Mouse (Mus musculus) olfactory bulb, adult 2 months (tissue): ENCODE results near the gene Slc23a2. TPM values are rescaled to one million over a fixed set of nuclear protein-coding genes. Genes with fewer than 3 reads are reported as not detected.

Source experiments
- H3K27ac ChIP-seq: fragments of 200-500 bp; 2 replicates; pipeline ENCODE4 v1.5.1; 2012; ENCODE audit warnings: low read depth, low read length; ENCODE audit not compliant: insufficient read depth
- H3K4me1 ChIP-seq: fragments of 200-500 bp; 2 replicates; pipeline ENCODE4 v1.6.1; 2012; ENCODE audit warnings: low read length; ENCODE audit not compliant: control insufficient read depth, insufficient read depth
- H3K4me3 ChIP-seq: fragments of 200-500 bp; 2 replicates; pipeline ENCODE4 v1.5.1; 2012; ENCODE audit warnings: mild to moderate bottlenecking, low read depth, low read length, moderate library complexity; ENCODE audit not compliant: insufficient read depth
- CTCF ChIP-seq: fragments of 200-500 bp; IDR thresholded peaks from 2 replicates; pipeline ENCODE4 v1.5.1; 2012; ENCODE audit warnings: low read depth, mild to moderate bottlenecking, low read length, moderate library complexity; ENCODE audit not compliant: insufficient read depth
- POLR2A ChIP-seq: fragments of 200-500 bp; IDR thresholded peaks from 2 replicates; pipeline ENCODE4 v1.6.1; 2012; ENCODE audit warnings: mild to moderate bottlenecking, low read depth, low read length, moderate library complexity; ENCODE audit not compliant: insufficient read depth
- WGBS: fragments of 180-500 bp; shearing (Covaris S2); methylation state at CpG from one replicate; pipeline ENCODE4 v1.1.7; 2018; 5-methylcytosine and 5-hydroxymethylcytosine counted together
- polyA plus RNA-seq: library from polyadenylated mRNA; stranded (reverse); fragments of >200 nt; gene quantifications from 2 replicates; pipeline ENCODE4 v1.2.4, GENCODE M21; 2012; ENCODE audit warnings: low replicate concordance; ENCODE audit not compliant: missing spikeins, insufficient read depth, insufficient read length

Gene Slc23a2
- polyA plus RNA-seq, 1 experiment, result not detected

DNA sequence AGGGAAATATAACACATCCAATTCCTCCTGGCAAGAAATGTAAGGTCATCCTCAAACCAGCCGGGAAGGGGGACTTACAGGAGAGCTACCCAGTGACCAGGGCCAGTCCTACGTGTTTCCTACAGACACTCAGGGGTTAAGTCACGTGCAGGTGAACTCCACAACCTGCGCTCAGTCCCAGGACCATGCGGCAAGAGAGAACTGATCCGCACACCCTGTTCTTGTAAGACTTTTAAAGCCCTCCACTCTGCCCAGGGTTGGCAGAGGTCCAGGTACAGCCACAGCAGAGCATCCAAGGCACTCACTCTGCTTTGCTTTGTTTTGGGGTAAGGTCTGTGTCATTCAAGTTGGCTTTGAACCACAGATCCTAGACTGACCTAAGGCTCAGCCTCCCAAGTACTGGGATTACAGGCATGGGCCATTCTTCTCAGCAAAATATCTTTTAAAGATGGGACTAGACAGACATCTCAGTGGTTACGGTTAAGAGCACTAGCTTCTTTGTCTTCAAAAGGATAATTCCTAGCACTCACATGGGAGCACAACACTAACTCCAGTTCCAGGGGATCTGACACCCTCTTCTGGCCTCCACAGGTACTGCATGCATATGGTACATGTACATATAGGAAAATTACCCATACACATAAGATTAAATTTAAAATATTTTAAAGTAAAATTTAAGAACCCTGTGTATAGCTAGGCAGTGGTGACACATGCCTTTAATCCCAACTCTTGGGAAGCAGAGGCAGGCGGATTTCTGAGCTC is 8.9 kb downstream of the Slc23a2 start:
- Histone ChIP-seq H3K4me1 (peaks cover 27% of the 10 kb centered on the region), H3K27ac (no peak overlapping the region), H3K4me3 (no peak overlapping the region)
- TF ChIP-seq CTCF (no peak), POLR2A (no peak)
- 80% methylated on average over 8 of the region's 8 CpGs for WGBS

- Histone ChIP-seq H3K4me1 (peaks cover 20% of the 10 kb centered on the region), H3K27ac (no peak overlapping the region), H3K4me3 (no peak overlapping the region)
- TF ChIP-seq CTCF (no peak), POLR2A (no peak)
- WGBS, result 56% methylated on average over 4 of the region's 4 CpGs
Observed at GRCm38 (mm10) chr2:132134758-132135157, 10.2 kb downstream of the Slc23a2 start.

DNA sequence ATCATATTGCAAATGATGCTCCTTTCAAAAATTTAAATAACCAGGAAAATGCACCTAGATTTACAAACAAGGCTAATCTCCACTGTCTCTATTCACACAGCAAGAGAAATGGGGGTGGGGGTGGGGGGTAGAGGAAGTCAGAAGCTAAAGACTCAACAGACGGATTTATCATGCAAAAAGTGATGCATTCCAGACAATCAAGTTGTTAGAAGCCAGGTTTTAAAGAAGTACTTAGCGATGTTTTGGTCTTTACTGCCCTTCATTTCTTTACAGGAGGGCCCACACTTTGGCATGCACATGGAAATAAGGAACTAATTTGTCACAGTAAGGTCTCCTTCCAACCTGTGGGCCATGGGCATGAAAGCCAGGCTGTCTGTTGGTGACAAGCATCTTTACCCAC is 11.5 kb downstream of the Slc23a2 start:
- Histone ChIP-seq H3K4me3 (no peak overlapping the region), H3K27ac (no peak overlapping the region), H3K4me1 (peaks cover 20% of the 10 kb centered on the region)
- TF ChIP-seq POLR2A (no peak), CTCF (no peak)
- WGBS, result 59% methylated on average over 2 of the region's 2 CpGs

DNA sequence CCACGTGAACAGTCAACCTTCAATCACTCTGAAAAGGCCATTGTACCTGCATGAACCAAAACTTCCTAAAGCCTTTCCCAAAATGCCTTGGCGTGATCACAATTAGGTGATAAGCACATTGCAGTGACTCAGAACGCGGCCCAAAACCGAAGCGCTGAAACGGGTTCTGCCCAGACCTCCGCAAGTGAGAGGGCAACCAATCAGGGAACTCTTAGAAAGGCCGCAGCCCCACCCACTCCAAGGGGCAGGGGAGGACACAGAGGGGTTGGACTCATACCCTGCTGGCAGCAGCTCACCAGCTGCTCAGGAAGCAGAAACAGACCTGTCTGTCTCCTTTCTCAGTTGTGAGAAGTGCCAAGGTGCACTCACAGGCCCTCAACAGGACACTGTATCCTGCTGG is 13.6 kb downstream of the Slc23a2 start:
- WGBS, result 14% methylated on average over 9 of the region's 9 CpGs
- peaks cover 20% of the 10 kb centered on the region for H3K4me1 ChIP-seq
- H3K4me3 ChIP-seq, result no peak overlapping the region
- H3K27ac ChIP-seq, result no peak overlapping the region
- TF ChIP-seq CTCF (no peak), POLR2A (no peak)

DNA sequence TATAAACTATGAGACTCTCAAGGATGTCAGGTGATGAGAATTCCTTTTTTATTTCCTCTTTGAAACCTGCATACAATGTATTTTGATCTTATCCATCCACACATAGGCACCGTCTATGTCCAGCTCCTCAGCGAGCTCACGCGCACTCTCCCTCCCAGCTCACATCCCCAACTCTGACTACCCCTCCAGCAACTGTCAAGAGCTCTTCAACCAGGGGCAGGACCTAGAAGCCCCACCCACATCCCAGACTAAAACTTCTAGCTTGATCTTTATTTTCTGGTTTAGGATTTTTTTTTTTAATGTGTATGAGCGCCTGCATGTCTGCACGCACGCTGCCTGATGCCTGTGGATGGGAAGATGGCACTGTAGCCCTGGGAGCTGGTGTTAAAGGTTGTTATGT is 14.9 kb downstream of the Slc23a2 start:
- Histone ChIP-seq H3K4me3 (no peak overlapping the region), H3K27ac (no peak overlapping the region), H3K4me1 (peaks cover 14% of the 10 kb centered on the region)
- WGBS, result 94% methylated on average over 7 of the region's 7 CpGs
- TF ChIP-seq CTCF (no peak), POLR2A (no peak)

DNA sequence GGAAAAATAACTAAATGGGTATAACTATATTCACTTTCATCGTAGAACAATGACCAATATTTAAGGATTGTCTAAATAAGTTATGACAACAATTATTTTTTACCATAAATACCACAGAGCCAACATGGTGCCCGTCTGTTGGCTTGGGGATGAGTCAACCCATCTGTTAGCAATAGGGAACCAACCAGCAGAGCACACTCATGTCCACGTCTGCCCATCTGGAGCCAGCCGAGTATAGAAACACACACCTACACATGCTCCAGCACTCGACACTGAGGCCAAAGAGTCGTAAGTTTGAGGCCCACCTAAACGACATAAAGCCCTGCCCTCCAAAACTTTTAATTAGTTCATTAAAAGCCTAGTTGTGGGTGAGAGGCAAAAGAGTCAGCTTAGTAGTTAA is 15.7 kb downstream of the Slc23a2 start:
- no peak overlapping the region for H3K4me3 ChIP-seq
- 82% methylated on average over 7 of the region's 7 CpGs for WGBS
- no peak for TF ChIP-seq POLR2A
- no peak for TF ChIP-seq CTCF
- H3K27ac ChIP-seq, result no peak overlapping the region
- peaks cover 12% of the 10 kb centered on the region for H3K4me1 ChIP-seq

GRCm38 (mm10) chr2:132127904-132128303 is 17.0 kb downstream of the Slc23a2 start:
- Histone ChIP-seq H3K27ac (no peak overlapping the region), H3K4me3 (no peak overlapping the region), H3K4me1 (peaks cover 12% of the 10 kb centered on the region)
- 34% methylated on average over 10 of the region's 10 CpGs for WGBS
- TF ChIP-seq POLR2A (no peak), CTCF (no peak)

DNA sequence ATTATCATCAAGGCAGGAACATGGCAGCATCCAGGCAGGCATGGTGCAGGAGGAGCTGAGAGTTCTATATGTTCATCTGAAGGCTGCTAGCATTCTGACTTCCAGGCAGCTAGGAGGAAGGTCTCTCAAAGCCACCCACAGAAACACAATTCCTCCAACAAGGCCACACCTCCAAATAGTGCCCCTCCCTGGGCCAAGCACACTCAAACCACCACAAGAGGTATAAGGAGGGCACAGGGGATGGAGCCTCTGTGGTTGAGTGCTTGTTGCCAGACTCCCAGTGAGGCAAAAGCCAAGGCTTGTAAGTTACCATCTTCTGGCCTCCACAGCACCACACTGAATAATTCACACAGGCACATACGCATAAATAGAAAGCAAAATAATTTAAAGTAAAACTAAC is 18.6 kb downstream of the Slc23a2 start:
- TF ChIP-seq POLR2A (no peak), CTCF (no peak)
- Histone ChIP-seq H3K27ac (no peak overlapping the region), H3K4me1 (peaks cover 12% of the 10 kb centered on the region), H3K4me3 (no peak overlapping the region)
- WGBS, result 92% methylated on average over 1 of the region's 1 CpGs

DNA sequence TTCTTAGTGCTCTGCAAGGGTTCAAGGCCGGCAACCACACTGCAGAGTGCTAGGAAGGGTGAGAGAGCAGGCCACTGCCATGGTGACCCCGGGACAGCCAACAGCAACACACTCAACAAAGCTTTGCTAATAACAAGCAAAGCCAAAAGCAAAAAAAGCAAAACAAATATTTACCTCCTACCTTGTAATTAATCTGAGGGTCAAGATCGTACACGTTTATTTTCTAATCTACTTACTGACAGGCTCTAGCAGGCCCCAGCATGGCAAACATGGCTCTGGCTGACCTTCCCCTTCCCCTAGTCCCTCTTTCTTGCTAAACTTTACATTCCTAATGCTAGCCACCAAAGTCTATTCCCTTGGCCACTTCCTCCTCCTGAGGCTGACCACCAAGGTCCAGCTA is 21.8 kb downstream of the Slc23a2 start:
- WGBS, result 57% methylated on average over 4 of the region's 4 CpGs

More for the DNA sequence above, 21.8 kb downstream of the Slc23a2 start:
- Histone ChIP-seq H3K4me3 (no peak overlapping the region), H3K4me1 (peaks cover 9% of the 10 kb centered on the region), H3K27ac (no peak overlapping the region)
- TF ChIP-seq CTCF, result no peak
- TF ChIP-seq POLR2A, result no peak
